Mouse (Mus musculus): ENCODE results near the gene Btg1-ps1. TPM values are rescaled to one million over a fixed set of nuclear protein-coding genes. Genes with fewer than 3 reads are reported as not detected.
"Not testable (repeated sequence)": the region's sequence is repeated elsewhere in the genome, so short reads cannot be mapped to it uniquely, and the experiment has no call there.

The Btg1-ps1 gene
- not detected in 2 replicates for polyA plus RNA-seq (2015; fragmentation: Nextera tagmentation; extraction: Ambion mirVana)

DNA sequence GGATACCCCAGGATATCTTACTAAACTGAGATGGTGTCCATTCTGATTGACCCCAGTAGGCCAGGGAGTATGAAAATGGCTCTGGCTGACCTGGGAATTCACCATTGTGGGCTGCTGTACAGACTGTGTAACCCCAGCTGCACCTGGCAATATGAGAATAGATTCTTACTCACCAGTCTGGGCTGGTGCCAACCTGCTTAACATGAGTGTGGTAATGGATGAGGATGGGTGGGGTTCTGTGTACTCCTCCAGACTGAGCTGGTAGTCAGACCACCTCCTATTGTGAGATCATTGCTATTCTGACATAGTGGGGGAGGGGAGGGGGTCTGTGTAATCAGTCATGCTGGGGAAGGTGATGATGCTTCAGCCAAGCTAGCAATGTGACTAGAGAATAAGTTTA lies at the start of gene Btg1-ps1:
Gene Btg1-ps1, minus strand, starts transcription at position 219 of the 400 bp plus-strand sequence.
- not testable (repeated sequence) for H3K4me3 ChIP-seq (ENCODE audit: low read depth, low read length); H3K9ac ChIP-seq (ENCODE audit: low read length); H3K9me3 ChIP-seq (ENCODE audit: control insufficient read depth, low read length); H3K4me1 ChIP-seq (replicated peaks; ENCODE audit: control insufficient read depth, insufficient read depth); H3K4me2 ChIP-seq (replicated peaks; ENCODE audit: low read depth); H3K27ac ChIP-seq (replicated peaks); H3K27me3 ChIP-seq (ENCODE audit: control insufficient read depth, insufficient read depth, low read length); H3K36me3 ChIP-seq (ENCODE audit: control insufficient read depth, insufficient read depth, low read length)
- peak; percentile 15 for DNase-seq (ENCODE audit: low spot score)
- peak; percentile 47; the same call in 1 of the 2 replicates for ATAC-seq (ENCODE audit: low FRiP score, low TSS enrichment)

DNA sequence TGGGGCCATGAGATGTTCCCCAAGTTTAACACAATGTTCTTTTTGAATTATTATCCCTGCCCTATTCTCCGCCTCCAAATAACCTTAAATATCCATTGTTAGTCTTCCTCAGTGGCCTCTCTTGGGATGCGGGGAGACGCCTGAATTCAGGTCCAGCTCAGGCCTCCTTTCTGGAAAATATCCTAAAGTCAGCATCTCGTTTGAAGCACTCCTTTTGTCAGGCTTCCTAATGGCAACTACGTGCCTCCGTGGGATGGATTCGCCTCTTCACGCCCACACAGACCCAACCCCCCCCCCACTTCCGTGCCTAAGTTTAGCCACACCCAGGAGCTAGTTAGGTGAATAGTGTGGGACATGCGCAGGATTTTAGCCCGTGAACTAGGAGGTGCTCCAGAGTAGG lies 47.6 kb upstream of the Btg1-ps1 start, which contains the start of gene Rhox10:
Gene Rhox10, plus strand, starts transcription at position 301 of the 400 bp plus-strand sequence.
- H3K4me2 ChIP-seq (replicated peaks; ENCODE audit: low read depth) = no peak within 1 kb of the TSS
- no peak for TF ChIP-seq EP300 (optimal IDR thresholded peaks at IDR 0.05)
- TF ChIP-seq CTCF (IDR thresholded peaks at IDR 0.05; ENCODE audit: low read depth) = no peak
- H3K4me3 ChIP-seq (ENCODE audit: low read depth, low read length) = no peak within 1 kb of the TSS
- H3K9ac ChIP-seq (ENCODE audit: low read length) = no peak within 1 kb of the TSS
- no peak within 1 kb of the TSS for H3K27ac ChIP-seq (replicated peaks)
- 82% methylated on average over 11 of the region's 11 CpGs for WGBS
- H3K27me3 ChIP-seq (ENCODE audit: control insufficient read depth, insufficient read depth, low read length) = no peaks in the 10 kb centered on the region
- no peaks in the 10 kb centered on the region for H3K9me3 ChIP-seq (ENCODE audit: control insufficient read depth, low read length)
- H3K36me3 ChIP-seq (ENCODE audit: control insufficient read depth, insufficient read depth, low read length) = no peaks in the 10 kb centered on the region
- ATAC-seq (ENCODE audit: low FRiP score, low TSS enrichment) (no peak), DNase-seq (ENCODE audit: low spot score) (no peak)
- no peaks in the 10 kb centered on the region for H3K4me1 ChIP-seq (replicated peaks; ENCODE audit: control insufficient read depth, insufficient read depth)

DNA sequence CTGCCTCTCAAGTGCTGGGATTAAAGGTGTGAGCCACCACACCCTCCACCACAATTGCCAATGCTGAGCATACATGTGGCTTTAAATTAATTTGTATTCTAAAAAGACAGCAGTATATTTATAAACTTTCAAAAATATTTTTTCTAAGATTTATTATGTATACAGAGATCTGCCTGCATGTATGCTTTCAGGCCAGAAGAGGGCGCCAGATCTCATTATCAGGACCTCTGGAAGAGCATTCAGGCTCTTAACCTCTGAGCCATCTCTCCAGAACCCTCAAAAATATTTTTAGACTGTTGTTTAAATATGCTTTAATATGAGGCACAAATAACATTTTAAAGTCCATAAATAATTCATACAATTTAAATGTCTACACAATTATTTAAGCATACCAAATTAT lies 42.9 kb upstream of the Btg1-ps1 start:
- ATAC-seq (ENCODE audit: low FRiP score, low TSS enrichment) (no peak), DNase-seq (ENCODE audit: low spot score) (no peak)
- no peak for TF ChIP-seq EP300 (optimal IDR thresholded peaks at IDR 0.05)
- TF ChIP-seq CTCF (IDR thresholded peaks at IDR 0.05; ENCODE audit: low read depth) = peak; percentile 61
- Histone ChIP-seq H3K9me3 (ENCODE audit: control insufficient read depth, low read length) (no peaks in the 10 kb centered on the region), H3K9ac (ENCODE audit: low read length) (no peak overlapping the region), H3K4me3 (ENCODE audit: low read depth, low read length) (no peak overlapping the region), H3K27ac (replicated peaks) (no peak overlapping the region), H3K4me2 (replicated peaks; ENCODE audit: low read depth) (no peak overlapping the region), H3K27me3 (ENCODE audit: control insufficient read depth, insufficient read depth, low read length) (no peaks in the 10 kb centered on the region), H3K4me1 (replicated peaks; ENCODE audit: control insufficient read depth, insufficient read depth) (no peaks in the 10 kb centered on the region), H3K36me3 (ENCODE audit: control insufficient read depth, insufficient read depth, low read length) (no peaks in the 10 kb centered on the region)
- 0% methylated on average over 1 of the region's 1 CpGs for WGBS

DNA sequence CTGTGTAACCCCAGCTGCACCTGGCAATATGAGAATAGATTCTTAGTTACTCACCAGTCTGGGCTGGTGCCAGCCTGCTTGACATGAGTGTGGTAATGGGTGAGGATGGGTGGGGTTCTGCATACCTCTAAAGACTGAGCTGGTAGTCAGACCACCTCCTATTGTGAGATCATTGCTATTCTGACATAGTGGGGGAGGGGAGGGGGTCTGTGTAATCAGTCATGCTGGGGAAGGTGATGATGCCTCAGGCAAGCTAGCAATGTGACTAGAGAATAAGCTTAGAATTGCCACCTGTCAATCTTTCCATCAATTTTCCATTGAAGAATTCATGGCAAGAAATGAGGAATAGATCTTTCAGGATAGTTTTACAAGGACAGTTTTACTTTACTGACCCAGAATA lies 24.4 kb upstream of the Btg1-ps1 start, which contains the start of gene Btg1-ps2:
Gene Btg1-ps2, minus strand, starts transcription at position 101 of the 400 bp plus-strand sequence.
- not testable (repeated sequence) for DNase-seq (ENCODE audit: low spot score); H3K4me1 ChIP-seq (replicated peaks; ENCODE audit: control insufficient read depth, insufficient read depth); H3K9ac ChIP-seq (ENCODE audit: low read length); H3K27me3 ChIP-seq (ENCODE audit: control insufficient read depth, insufficient read depth, low read length); H3K4me3 ChIP-seq (ENCODE audit: low read depth, low read length); H3K9me3 ChIP-seq (ENCODE audit: control insufficient read depth, low read length); H3K36me3 ChIP-seq (ENCODE audit: control insufficient read depth, insufficient read depth, low read length); H3K27ac ChIP-seq (replicated peaks); ATAC-seq (ENCODE audit: low FRiP score, low TSS enrichment); H3K4me2 ChIP-seq (replicated peaks; ENCODE audit: low read depth)

DNA sequence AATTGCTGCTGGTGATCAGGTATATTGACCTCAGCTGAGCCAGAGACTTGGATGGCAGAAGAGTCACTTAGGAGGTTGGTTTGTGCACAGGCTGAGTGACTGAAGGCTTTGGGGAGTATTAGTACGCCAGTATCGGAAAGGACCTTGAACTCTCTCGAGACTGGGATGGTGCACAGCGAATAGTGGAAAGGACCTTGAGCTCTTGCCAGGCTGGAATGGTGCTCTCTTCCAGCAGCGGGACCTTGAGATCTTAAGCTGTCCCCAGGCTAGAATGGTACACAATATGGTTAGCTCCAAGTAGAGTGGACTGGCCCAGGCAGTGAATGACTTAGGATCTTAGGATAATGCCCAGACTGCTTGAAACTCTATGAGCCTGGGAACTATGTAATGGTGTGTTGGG lies 21.1 kb upstream of the Btg1-ps1 start:
- TF ChIP-seq CTCF (IDR thresholded peaks at IDR 0.05; ENCODE audit: low read depth) (no peak), EP300 (optimal IDR thresholded peaks at IDR 0.05) (no peak)
- DNase-seq (ENCODE audit: low spot score) = no peak
- no peak overlapping the region for H3K9ac ChIP-seq (ENCODE audit: low read length)
- no peak overlapping the region for H3K4me3 ChIP-seq (ENCODE audit: low read depth, low read length)
- no peak overlapping the region for H3K27ac ChIP-seq (replicated peaks)
- no peak for ATAC-seq (ENCODE audit: low FRiP score, low TSS enrichment)
- H3K27me3 ChIP-seq (ENCODE audit: control insufficient read depth, insufficient read depth, low read length) = no peaks in the 10 kb centered on the region
- no peaks in the 10 kb centered on the region for H3K9me3 ChIP-seq (ENCODE audit: control insufficient read depth, low read length)
- H3K4me2 ChIP-seq (replicated peaks; ENCODE audit: low read depth) = no peak overlapping the region
- H3K4me1 ChIP-seq (replicated peaks; ENCODE audit: control insufficient read depth, insufficient read depth) = no peaks in the 10 kb centered on the region
- WGBS = 95% methylated on average over 5 of the region's 5 CpGs
- no peaks in the 10 kb centered on the region for H3K36me3 ChIP-seq (ENCODE audit: control insufficient read depth, insufficient read depth, low read length)

DNA sequence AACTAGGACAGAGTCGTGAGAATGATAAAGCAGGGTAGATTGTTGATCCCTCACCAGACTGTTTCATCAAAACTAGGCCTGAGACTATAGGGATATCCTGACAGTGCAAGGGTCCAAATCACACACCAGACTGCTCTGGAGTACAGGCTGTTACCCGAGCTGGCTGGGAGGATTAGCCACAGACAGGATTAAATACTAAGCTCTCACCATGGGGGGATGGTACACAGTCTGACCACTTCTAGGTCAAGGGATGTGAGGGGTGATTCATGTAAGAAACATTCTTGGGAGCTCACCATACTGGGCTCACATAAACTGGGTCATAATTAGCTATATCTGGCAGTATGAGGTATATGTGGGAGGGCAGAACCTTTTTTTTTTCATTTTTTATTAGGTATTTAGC lies 15.2 kb upstream of the Btg1-ps1 start:
- no peak for DNase-seq (ENCODE audit: low spot score)
- Histone ChIP-seq H3K9me3 (ENCODE audit: control insufficient read depth, low read length) (no peaks in the 10 kb centered on the region), H3K9ac (ENCODE audit: low read length) (no peak overlapping the region), H3K4me1 (replicated peaks; ENCODE audit: control insufficient read depth, insufficient read depth) (no peaks in the 10 kb centered on the region), H3K4me3 (ENCODE audit: low read depth, low read length) (no peak overlapping the region), H3K27me3 (ENCODE audit: control insufficient read depth, insufficient read depth, low read length) (no peaks in the 10 kb centered on the region), H3K4me2 (replicated peaks; ENCODE audit: low read depth) (no peak overlapping the region), H3K27ac (replicated peaks) (no peak overlapping the region), H3K36me3 (ENCODE audit: control insufficient read depth, insufficient read depth, low read length) (no peaks in the 10 kb centered on the region)
- ATAC-seq (ENCODE audit: low FRiP score, low TSS enrichment) = no peak
- TF ChIP-seq CTCF (IDR thresholded peaks at IDR 0.05; ENCODE audit: low read depth) = no peak
- whole genome bisulfite sequencing = 58% methylated on average over 2 of the region's 2 CpGs

All from stomach, postnatal 0 days (tissue).